Mouse (Mus musculus): ENCODE results near the gene Edaradd.

Edaradd gene

DNA sequence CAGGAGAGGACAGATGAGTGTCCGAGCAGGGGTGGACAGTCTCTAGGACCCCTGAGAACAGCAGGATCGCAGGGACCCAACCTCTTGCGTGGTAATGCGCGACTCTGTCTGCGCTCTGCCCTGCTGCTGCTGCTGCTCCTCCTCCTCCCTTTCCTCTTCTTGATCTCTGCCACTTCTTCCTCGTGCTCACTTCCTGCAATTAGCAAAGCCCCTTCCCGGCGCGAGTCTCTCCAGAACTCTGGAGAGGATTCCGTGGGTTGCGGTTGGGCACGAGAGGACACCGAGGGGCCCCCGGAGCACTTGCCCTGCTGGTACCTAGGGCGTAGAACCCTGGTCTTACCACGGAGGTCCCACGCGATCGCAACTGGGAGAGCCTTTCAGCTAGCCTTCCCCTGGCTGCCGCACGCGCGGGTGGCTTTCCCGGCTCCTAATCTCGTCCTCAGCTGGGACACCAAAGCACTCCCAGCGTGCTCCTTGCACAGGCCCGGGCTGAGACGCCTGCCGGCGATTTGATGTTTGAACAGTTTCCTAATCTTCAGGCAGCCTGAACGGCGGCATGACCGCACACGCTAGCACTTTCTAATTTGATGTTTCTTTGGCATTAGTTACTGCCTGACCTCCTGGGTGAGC lies at the start of gene Edaradd:
Gene Edaradd (minus strand): TSS at position 484 of the 630 bp plus-strand sequence.
- DNase-seq (ENCODE audit: low spot score): peak; percentile 77

DNA sequence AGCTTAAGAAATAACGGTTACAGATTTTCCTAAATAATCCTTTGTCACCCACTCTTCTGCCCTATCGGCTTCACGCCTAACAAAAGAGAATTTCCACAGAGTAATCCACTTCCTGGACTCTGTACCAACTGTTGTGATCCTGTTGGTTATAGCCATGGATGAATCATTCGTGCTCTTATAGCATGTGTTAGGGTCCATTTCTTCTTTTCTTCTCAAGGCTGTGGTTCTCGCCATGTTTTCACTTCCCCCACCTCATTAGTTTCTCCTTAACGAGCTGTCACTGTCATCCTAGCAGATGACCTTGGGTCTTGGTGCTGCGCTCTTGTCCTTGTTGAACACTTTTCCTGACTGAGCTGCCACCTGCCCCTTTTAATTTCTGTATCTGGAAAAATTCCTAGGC lies 49.5 kb upstream of the Edaradd start:
- no peak for DNase-seq (ENCODE audit: low spot score)

GRCm38 (mm10) chr13:12568597-12569469 lies 48.6 kb upstream of the Edaradd start:
- DNase-seq (ENCODE audit: low spot score): no peak

DNA sequence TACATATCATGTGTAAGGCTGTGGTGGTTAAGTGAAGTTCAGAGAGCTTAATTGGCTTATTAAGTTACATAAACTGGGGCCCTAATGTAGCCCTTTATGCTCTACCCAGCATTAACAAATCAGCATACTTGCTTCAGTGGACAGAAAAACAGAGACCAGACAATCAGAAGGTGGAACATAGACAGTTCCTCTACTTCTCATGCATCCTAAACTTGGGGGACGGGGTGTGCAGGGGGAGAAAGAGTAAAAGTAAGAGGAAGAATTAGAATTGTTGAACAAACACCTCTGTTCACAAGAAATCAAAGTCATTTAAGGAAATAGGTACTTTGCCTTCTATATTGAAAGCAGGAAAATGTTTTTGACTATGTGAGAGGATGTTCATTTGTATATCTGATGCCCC lies 47.7 kb upstream of the Edaradd start:
- DNase-seq (ENCODE audit: low spot score): no peak

GRCm38 (mm10) chr13:12565621-12566390 lies 45.6 kb upstream of the Edaradd start, which contains the start of gene Ero1lb:
TSS of gene Ero1lb (plus strand) at chr13:12565874.
- peak; percentile 95 for DNase-seq (ENCODE audit: low spot score)

DNA sequence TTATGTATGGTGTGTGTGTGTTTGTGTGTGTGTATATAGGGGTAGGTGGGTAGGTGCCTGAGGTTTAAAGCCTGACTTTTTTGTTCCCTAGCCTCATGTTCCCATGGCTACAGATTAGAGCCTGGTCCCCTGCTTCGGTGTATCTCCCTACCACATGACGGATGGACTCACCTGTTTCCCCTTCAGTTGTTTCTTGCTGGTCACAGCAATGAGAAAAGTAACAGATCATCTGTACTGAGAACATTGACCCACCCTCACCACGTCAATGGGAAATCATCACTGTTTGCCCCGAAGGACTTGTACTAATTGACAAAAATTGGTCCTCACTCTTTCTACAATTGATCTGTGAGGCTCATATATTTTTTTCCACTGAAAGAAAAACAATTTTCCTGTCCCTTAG lies 42.0 kb upstream of the Edaradd start:
- no peak for DNase-seq (ENCODE audit: low spot score)

- no peak for DNase-seq (ENCODE audit: low spot score)
Observed at GRCm38 (mm10) chr13:12561729-12562128, 41.5 kb upstream of the Edaradd start.

DNA sequence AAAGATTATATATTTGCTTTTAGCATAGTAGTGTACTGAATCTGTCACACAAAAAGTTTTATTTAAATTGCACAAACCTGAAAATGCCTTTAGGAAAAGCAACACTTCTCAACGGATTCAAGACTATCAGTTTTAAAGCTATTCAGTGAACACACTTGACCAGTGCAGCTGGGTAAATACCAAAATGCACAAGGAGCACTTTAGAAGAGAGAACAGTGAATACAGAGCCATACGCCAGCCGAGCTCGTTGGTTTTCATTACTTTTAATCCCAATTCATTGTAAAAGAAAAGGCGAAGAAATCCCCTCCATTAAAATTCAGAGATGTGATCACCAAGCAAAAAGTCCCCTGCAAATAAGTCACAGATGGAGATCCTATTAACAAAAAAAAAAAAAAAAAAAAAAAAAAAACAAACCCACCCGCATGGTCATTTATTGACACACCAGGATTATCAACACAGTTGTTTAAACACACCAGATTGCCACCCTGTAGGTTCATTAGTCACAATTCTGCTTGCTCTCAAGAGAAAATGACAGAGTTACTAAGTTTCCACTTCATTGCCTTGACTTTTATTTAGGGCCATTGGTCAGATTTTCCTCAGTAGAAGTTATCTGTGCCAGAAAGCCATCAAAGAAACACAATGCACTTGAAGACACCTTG lies 39.4 kb upstream of the Edaradd start:
- no peak for DNase-seq (ENCODE audit: low spot score)

DNA sequence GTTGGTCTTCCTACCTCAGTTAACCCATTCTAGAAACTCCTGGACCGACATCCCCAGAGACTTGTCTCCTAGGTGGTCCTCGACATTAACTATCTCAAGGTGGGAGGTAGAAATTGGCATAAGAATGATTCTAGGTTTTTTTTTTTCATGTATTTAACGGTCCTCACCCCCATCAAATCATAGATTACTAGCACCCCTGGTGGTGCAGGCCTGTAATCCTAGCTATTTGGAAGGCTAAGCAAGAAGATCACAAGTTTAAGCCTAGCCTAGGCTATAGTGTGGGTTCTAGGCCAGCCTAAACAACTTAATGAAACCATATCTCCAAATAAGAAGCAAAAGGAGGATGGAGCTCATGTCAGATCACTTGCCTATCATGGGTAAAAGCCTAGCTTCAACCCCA lies 38.8 kb upstream of the Edaradd start:
- no peak for DNase-seq (ENCODE audit: low spot score)

DNA sequence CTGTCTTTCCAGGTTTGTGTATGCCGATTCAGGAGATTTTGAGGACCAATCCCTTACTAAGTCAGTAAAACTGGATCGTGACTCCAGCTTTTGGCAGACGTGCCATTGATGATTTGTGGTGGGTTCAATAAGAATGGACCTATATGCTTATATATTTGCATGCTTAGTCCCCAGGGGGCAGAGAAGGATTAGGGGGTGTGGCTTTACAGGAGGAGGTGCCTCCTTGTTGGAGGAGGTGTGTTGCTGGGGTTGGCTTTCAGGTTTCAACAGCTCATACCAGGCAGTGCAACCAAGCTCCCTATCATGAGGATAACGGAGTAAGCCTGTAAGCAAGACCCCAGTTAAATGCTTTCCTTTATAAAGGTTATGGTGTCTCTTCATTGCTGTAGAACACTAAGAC lies 34.0 kb upstream of the Edaradd start:
- DNase-seq (ENCODE audit: low spot score): no peak

DNA sequence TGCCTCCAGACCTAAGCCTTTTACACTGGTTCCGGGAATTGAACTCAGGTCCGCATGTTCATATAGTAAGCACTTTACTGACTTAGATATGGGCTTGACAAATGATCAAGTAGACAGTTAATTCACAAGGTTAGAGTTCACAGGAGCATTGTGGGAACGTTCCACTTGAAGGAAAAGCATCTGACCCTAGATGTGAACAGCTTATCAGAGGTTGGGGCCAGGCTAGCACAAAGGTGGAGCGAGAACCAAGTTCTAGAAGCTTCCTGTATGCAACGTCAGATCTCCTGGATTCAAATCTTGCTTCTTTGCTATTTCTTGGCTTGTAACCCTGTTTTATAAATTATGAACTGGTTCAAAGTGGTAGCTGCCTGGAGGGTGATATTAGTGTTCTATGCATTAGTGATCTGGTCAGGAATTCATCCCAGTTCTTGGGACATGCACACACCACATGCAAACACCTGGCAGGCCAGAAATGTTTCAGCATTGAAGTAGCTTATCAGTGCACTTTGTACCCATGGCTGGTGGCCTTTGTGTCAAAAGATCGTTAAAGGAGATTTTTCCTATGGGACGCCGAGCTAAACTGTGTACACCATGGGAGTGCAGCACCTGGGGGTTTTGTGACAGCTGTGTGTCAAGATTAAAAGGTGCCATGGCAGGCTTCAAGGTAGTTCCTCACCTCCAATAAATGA lies 23.8 kb upstream of the Edaradd start:
- no peak for DNase-seq (ENCODE audit: low spot score)

DNA sequence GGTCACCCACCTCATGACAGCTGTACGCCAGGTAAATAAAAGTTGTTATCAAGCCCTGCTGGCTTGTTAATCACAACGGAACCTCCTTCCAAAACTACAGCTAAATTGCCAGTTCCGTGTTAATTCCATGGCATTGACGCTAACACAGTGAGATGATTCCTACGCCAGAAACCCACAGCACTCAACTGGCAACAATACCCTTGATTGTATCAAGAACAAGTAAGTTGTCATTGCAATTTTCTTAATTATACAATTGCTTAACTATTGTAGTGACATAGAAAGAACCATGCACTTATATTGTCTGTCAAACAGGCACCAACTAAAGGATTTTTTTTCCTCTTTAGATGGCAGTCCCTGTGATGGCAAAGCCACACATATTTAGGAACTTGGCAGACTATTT lies 23.0 kb upstream of the Edaradd start:
- DNase-seq (ENCODE audit: low spot score): no peak

DNA sequence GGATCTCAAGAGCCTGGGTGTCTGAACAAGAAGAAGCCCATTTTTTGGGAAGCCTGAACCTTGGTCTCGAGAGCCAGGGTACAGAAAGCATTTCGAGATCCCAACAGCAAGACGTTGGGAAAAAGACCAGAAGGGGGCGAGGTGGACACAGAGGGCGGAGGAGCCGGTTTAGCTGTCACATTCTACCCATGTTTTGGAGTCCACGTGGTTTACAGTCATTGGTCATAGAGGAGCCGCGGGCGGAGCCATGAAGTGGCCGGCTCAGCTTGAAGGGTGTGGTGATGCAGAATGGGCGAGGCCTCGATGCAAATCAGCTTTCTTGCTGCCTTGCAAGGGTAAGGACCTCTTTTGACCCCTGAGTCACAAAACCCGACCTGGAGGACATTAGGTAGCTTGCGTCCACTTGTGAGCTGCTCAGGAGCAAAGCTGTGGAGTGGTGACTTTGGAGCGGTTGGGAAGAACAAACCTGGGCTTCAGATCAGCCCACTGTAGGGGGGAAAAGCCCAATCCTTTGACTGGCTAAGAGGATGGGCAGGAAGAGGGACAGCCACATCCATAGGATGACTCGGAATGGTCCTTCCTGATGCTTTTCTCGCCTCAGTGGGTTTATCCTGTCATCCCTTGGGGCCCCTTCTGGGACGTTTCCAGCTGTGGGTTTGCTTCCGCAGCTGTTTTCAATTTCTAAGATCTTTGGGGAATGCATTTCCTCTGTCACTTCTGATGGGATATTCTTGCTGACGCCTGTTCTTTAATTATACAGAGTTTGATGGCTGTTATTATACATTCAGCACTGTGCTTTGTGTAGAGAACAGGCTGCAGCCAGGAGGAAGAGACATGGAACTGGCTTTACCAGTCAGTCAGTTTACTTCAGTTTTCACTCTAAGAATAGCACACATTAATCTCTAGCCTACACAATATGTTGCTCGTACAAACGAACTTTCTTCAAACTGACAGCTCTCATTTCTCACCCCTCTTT lies 22.1 kb upstream of the Edaradd start:
- peak; percentile 87 for DNase-seq (ENCODE audit: low spot score)

DNA sequence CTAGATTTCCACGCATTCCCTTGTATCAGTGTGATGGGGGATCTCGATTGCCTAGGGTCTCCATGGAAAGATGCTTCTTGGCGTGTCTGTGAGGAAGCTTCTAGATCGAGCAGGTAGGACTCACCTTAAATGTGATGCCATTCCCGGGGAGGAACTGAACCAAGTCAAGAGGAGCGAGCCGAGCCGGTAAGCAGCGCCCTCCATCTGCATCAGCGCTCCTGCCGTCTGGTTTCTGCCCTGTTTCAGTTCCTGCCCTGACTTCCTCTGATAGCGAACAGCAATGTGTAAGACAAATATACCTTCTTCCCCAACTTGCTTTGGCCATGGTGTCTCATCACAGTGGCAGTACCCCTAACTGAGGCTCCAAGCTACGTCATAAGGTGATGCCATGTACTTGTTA lies 19.9 kb upstream of the Edaradd start:
- DNase-seq (ENCODE audit: low spot score): no peak

- DNase-seq (ENCODE audit: low spot score): no peak
Observed at GRCm38 (mm10) chr13:12539716-12540115, 19.5 kb upstream of the Edaradd start.

GRCm38 (mm10) chr13:12537971-12538370 lies 17.7 kb upstream of the Edaradd start:
- DNase-seq (ENCODE audit: low spot score): peak; percentile 19

GRCm38 (mm10) chr13:12534628-12535027 lies 14.4 kb upstream of the Edaradd start:
- no peak for DNase-seq (ENCODE audit: low spot score)

- no peak for DNase-seq (ENCODE audit: low spot score)
Observed at GRCm38 (mm10) chr13:12525678-12526077, 5.4 kb upstream of the Edaradd start.

GRCm38 (mm10) chr13:12522346-12522745 lies 2.1 kb upstream of the Edaradd start:
- DNase-seq (ENCODE audit: low spot score): no peak

- peak; percentile 37 for DNase-seq (ENCODE audit: low spot score)
Observed at GRCm38 (mm10) chr13:12519371-12519770, 867 bp downstream of the Edaradd start.
